Mouse (Mus musculus) limb, embryonic 11.5 days (tissue): ENCODE measurements around the gene Lcp2. TPM values are rescaled to one million over a fixed set of nuclear protein-coding genes. Genes with fewer than 3 reads are reported as not detected.

Experiments used
- ATAC-seq: fragments of 200-750 bp; cut with Nextera tagmentation; 2 replicates; pipeline ENCODE4 v1.8.0; 2017; ENCODE audit warnings: low read depth; ENCODE audit not compliant: insufficient number of reproducible peaks, low FRiP score, low TSS enrichment
- DNase-seq: peaks from one replicate; pipeline ENCODE4 v3.0.0-alpha.2; 2015; ENCODE audit warnings: low spot score
- H3K27ac ChIP-seq: fragments of 300-500 bp; sonication (generic); replicated peaks from 2 replicates; pipeline ENCODE4 v1.5.1; 2014; ENCODE audit warnings: low read depth, mild to moderate bottlenecking, low read length
- H3K27me3 ChIP-seq: fragments of 300-500 bp; sonication (generic); 2 replicates; pipeline ENCODE4 v1.6.1; 2014; ENCODE audit warnings: mild to moderate bottlenecking, low read length, mixed read lengths; ENCODE audit not compliant: control insufficient read depth, insufficient read depth
- H3K36me3 ChIP-seq: fragments of 300-500 bp; sonication (generic); 2 replicates; pipeline ENCODE4 v1.6.1; 2014; ENCODE audit warnings: mild to moderate bottlenecking, low read length, moderate library complexity, mixed read lengths; ENCODE audit not compliant: control insufficient read depth, insufficient read depth
- H3K4me1 ChIP-seq: fragments of 300-500 bp; sonication (generic); 2 replicates; pipeline ENCODE4 v1.6.1; 2014; ENCODE audit warnings: low read length, mixed read lengths; ENCODE audit not compliant: control insufficient read depth, insufficient read depth
- H3K4me2 ChIP-seq: fragments of 300-500 bp; sonication (generic); 2 replicates; pipeline ENCODE4 v1.6.1; 2014; ENCODE audit warnings: low read depth, mild to moderate bottlenecking, moderate library complexity; ENCODE audit not compliant: severe bottlenecking
- H3K4me3 ChIP-seq: fragments of 300-500 bp; sonication (generic); 2 replicates; pipeline ENCODE4 v1.5.1; 2014; ENCODE audit warnings: low read depth, low read length
- H3K9ac ChIP-seq: fragments of 300-500 bp; sonication (generic); 2 replicates; pipeline ENCODE4 v1.6.1; 2014; ENCODE audit warnings: mild to moderate bottlenecking, low read length
- H3K9me3 ChIP-seq: fragments of 300-500 bp; sonication (generic); 2 replicates; pipeline ENCODE4 v1.6.1; 2016; ENCODE audit warnings: low read length; ENCODE audit not compliant: control insufficient read depth
- WGBS: fragments of 180-500 bp; shearing (Covaris S2); extraction: QIAGEN DNeasy Blood & Tissue Kit; methylation state at CpG from one replicate; pipeline ENCODE4 v1.1.7; 2014; 5-methylcytosine and 5-hydroxymethylcytosine counted together
- polyA plus RNA-seq: library from polyadenylated mRNA; unstranded; fragments of >200 nt; fragmentation: Nextera tagmentation; extraction: Ambion mirVana; gene quantifications from 2 replicates; pipeline ENCODE4 v1.2.1, GENCODE M21; 2014

Gene Lcp2
- polyA plus RNA-seq, 1 experiment from 2014 or later, result 1.7 TPM

DNA sequence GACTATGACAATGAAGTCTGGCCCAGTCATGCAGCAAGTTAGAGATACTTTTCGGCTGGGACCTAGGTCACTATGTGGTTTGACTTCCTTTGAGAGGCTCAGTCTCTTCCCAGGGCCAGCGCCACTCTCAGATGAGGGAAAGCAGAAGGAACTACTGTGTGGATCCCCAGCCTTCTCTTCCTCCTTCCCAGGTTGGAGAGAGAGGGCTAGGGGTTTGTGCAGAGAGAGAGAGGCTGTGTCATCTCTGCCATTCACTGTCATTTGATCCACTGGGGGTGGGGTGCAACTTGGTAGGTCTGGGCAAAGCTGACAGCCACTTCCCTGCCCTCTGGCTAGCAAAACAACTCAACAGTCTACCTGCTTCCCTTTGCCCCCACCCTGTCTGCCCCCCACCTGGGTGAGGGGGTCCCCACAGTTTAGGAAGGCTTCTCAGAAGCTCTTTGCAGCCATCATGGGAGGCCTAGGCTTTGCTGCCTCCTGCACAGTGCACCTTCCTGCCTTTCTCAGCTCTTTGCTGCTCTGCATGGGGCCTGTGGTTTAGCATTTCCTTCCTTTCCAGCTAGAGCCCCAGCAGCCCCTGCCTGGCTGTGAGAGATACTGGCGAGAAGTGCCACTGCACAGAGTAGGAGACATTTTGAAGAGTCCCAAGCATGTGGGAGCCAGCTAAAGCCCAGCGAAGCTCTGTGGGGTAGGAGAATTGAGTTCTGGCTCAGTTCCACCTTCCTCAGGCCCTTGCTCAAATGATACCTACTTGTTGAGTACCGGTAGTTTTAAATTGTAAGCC is 17.2 kb downstream of the Lcp2 start:
- H3K27ac ChIP-seq, result no peak overlapping the region
- no peaks in the 10 kb centered on the region for H3K27me3 ChIP-seq
- WGBS, result 56% methylated on average over 5 of the region's 5 CpGs
- H3K4me2 ChIP-seq, result no peak overlapping the region
- H3K9me3 ChIP-seq, result no peaks in the 10 kb centered on the region
- no peak overlapping the region for H3K9ac ChIP-seq
- H3K4me3 ChIP-seq, result no peak overlapping the region
- peaks cover 3% of the 10 kb centered on the region; the same call in 1 of the 2 replicates for H3K4me1 ChIP-seq
- H3K36me3 ChIP-seq, result no peaks in the 10 kb centered on the region
- DNase-seq (no peak), ATAC-seq (no peak)

DNA sequence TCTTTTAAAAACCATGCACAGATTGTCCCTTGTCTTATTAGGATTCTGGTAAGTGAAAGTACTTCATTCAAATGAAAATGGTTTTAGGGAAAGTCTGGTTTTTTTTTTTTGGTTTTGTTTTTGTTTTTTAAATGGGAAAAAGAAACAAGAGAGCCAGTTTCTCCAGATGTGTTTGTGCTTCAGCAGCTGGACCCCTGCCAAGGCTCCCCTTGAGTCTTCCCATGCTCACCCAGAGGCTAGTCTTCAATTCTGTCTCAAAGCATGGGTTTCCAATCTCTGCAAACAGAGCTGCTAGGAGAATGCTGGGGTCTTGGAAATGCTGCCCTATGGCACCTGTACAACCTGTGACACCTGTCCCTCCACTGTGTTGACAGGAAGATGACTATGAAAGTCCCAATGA is 23.9 kb downstream of the Lcp2 start:
- no peaks in the 10 kb centered on the region for H3K36me3 ChIP-seq
- H3K4me2 ChIP-seq, result no peak overlapping the region
- ATAC-seq, result no peak
- no peaks in the 10 kb centered on the region for H3K4me1 ChIP-seq
- H3K9me3 ChIP-seq, result no peaks in the 10 kb centered on the region
- DNase-seq, result no peak
- no peak overlapping the region for H3K27ac ChIP-seq
- no peak overlapping the region for H3K4me3 ChIP-seq
- H3K9ac ChIP-seq, result no peak overlapping the region
- H3K27me3 ChIP-seq, result no peaks in the 10 kb centered on the region

DNA sequence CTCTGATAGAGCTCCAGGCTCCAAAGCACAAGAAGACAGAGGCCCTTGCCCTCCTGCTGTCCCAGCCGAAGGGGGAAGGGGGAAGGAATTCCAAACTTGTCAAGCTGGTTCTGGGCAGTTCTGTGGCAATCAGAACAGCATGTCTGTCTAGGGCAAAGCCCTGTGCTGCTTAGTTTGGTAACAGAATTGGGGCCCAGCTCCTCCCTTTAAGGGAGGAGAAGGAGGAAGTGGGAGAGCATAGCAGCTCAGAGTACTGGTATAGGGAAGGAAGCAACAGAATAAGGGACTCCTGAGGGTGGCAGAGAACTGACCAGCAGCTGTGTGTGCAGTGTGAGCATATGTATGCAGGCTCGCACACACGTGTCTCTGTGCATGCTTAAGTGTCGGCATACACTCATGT is 25.6 kb downstream of the Lcp2 start:
- no peak for ATAC-seq
- no peak overlapping the region for H3K27ac ChIP-seq
- no peak overlapping the region for H3K4me2 ChIP-seq
- no peak for DNase-seq
- H3K9me3 ChIP-seq, result no peaks in the 10 kb centered on the region
- 72% methylated on average over 4 of the region's 4 CpGs for WGBS
- H3K9ac ChIP-seq, result no peak overlapping the region
- no peaks in the 10 kb centered on the region for H3K36me3 ChIP-seq
- H3K27me3 ChIP-seq, result no peaks in the 10 kb centered on the region
- H3K4me1 ChIP-seq, result no peaks in the 10 kb centered on the region
- no peak overlapping the region for H3K4me3 ChIP-seq

DNA sequence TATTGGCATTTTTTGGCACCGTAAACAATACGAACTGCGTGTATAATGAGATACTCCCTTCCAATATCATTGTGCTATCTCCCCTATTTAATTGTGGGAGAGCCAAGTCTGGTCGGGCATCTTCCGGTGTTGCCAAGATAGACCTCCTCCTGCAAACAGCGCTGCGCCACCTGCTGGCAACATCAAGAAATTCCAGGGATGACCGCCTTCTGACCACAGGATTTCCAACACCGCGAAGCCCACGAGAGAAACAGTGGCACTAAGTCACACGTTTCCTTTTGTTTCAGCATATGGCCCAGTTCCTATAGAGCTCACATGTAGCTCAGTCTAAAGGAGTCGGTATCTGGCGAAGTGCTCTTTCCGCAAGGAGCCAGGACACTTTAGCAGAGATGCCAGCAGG is 27.1 kb downstream of the Lcp2 start:
- H3K9ac ChIP-seq, result no peak overlapping the region
- peak; percentile 82 for DNase-seq
- no peak overlapping the region for H3K4me3 ChIP-seq
- WGBS, result 16% methylated on average over 15 of the region's 15 CpGs
- H3K4me2 ChIP-seq, result 0 out of 2 replicates have a peak overlapping the region, but pooled peaks have one; percentile 10
- H3K36me3 ChIP-seq, result no peaks in the 10 kb centered on the region
- no peaks in the 10 kb centered on the region for H3K9me3 ChIP-seq
- H3K27ac ChIP-seq, result no peak overlapping the region
- no peak for ATAC-seq
- H3K4me1 ChIP-seq, result no peaks in the 10 kb centered on the region
- no peaks in the 10 kb centered on the region for H3K27me3 ChIP-seq

DNA sequence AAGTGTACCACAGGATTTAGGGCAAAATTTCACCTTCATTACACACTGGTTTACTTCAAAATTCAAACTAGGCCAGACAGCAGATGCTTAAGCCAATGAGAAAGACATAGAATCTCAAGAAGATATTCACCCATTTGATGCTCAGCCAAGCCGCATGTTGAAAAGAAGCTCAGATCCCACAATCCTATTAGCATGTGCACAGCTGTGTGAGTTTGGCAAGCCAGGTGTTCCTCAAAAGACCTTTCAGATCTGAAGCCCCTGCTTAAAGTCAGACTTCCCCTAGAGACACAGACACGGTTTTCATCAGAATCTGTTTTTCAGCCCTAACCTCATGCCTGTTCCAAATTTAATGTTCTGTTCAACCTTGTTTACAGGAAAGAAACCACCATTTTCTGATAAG is 31.1 kb downstream of the Lcp2 start:
- Histone ChIP-seq H3K27ac (no peak overlapping the region), H3K4me1 (no peaks in the 10 kb centered on the region), H3K4me2 (no peak overlapping the region), H3K27me3 (no peaks in the 10 kb centered on the region), H3K9ac (no peak overlapping the region), H3K36me3 (no peaks in the 10 kb centered on the region), H3K4me3 (no peak overlapping the region), H3K9me3 (no peaks in the 10 kb centered on the region)
- DNase-seq, result no peak
- no peak for ATAC-seq
- 86% methylated on average over 2 of the region's 2 CpGs for WGBS

DNA sequence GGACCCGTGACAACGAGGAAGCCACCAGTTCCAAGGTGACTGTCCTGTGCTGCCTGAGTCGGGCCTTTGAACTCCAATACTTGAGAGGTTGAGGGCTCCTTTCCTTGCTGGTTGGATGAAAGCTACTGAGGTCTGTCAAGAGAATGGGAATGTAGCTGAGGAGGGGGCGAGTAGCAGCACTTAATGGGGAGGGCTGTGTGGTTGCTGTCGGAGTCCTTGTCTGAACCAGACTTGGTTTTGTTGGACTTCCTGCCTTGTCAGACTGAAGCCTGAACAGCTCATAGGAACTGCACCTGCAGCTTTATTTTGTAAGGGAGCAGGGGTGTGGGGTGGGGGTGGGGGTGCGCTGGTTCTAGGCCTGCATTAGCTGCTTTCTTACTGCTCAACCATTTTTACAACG is 31.9 kb downstream of the Lcp2 start:
- ATAC-seq (no peak), DNase-seq (no peak)
- Histone ChIP-seq H3K27me3 (no peaks in the 10 kb centered on the region), H3K4me1 (no peaks in the 10 kb centered on the region), H3K4me3 (no peak overlapping the region), H3K4me2 (no peak overlapping the region), H3K9me3 (no peaks in the 10 kb centered on the region), H3K36me3 (no peaks in the 10 kb centered on the region), H3K27ac (no peak overlapping the region), H3K9ac (no peak overlapping the region)
- WGBS, result 86% methylated on average over 7 of the region's 7 CpGs

DNA sequence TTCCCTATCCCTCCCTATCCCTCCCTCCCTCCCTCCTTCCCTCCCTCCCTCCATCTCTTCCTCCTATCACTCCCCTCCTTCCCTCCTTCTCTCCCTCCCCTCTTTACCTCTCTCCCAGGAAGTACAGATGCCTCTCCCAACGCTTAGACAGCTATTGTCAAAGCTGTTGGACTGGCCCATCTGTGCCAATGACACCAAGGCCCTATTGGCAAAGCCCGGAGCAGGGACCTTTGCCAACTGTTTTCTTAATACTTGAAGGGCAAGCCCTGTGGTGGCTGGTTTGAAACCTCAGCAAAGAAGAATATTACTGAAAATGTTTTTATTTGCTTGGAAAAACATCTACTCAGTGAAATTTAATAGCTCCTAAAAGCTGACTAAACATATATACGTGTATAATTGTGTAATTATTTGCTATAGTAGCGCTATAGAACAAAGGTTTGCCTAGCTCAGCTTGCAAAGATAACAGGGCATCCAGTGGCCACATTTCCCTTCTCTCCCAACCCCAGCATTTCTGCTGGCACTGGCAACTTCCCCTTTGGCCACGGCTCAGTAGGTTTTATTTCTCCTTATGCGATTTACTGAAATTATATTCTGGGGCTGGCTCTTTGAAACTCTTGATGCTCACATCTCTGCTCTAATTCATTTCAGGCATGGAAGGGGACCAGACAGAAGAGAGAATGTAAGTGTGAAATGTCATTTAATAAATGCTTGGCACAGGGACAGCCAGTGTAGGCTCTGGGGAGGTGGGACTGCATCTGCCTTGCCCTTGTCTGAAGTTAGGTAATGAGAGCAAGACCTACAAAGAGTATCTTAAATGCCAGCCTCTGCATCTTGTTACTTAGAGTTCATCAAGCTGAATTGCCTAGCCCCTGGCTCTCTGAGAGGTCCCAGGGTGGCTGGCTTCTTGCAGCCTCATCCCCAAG is 33.1 kb downstream of the Lcp2 start:
- H3K4me3 ChIP-seq, result no peak overlapping the region
- H3K4me2 ChIP-seq, result no peak overlapping the region
- H3K27ac ChIP-seq, result no peak overlapping the region
- H3K9me3 ChIP-seq, result no peaks in the 10 kb centered on the region
- no peaks in the 10 kb centered on the region for H3K36me3 ChIP-seq
- no peaks in the 10 kb centered on the region for H3K4me1 ChIP-seq
- no peak for ATAC-seq
- WGBS, result 76% methylated on average over 6 of the region's 6 CpGs
- H3K9ac ChIP-seq, result no peak overlapping the region
- no peaks in the 10 kb centered on the region for H3K27me3 ChIP-seq
- DNase-seq, result no peak

DNA sequence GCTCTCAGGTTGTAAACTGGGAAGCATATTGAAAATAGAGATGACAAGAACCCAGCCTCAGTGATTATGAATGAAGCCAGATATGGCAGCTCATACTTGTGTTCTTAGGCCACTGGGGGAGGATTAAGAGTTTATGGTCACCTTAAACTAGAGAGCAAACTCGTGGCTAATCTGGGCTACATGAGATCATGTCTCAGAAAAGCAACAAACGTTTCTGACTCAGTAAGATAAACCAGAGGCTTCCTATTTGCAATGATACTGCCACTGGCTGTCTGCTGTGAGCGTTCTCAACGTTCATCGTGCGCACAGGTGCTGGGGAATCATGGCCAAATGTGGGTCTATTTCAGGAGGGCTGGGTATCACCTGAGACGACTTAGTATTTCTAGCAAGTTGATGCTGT is 37.1 kb downstream of the Lcp2 start:
- no peaks in the 10 kb centered on the region for H3K9me3 ChIP-seq
- H3K4me3 ChIP-seq, result no peak overlapping the region
- H3K27me3 ChIP-seq, result no peaks in the 10 kb centered on the region
- H3K4me1 ChIP-seq, result no peaks in the 10 kb centered on the region
- H3K36me3 ChIP-seq, result no peaks in the 10 kb centered on the region
- no peak overlapping the region for H3K9ac ChIP-seq
- no peak overlapping the region for H3K27ac ChIP-seq
- 78% methylated on average over 7 of the region's 7 CpGs for WGBS
- no peak overlapping the region for H3K4me2 ChIP-seq
- no peak for ATAC-seq
- no peak for DNase-seq
